Mouse (Mus musculus) bone marrow, adult 2 months (tissue): ENCODE results near the gene Wscd1. TPM values are rescaled to one million over a fixed set of nuclear protein-coding genes. Genes with fewer than 3 reads are reported as not detected.

ENCODE experiments used
- H3K27ac ChIP-seq: fragments of 200-500 bp; 2 replicates; pipeline ENCODE4 v1.5.1; 2012; ENCODE audit warnings: low read depth, mild to moderate bottlenecking, control low read depth, inconsistent platforms, low read length; ENCODE audit not compliant: control insufficient read depth, poor library complexity, insufficient read depth
- H3K4me1 ChIP-seq: fragments of 200-500 bp; 2 replicates; pipeline ENCODE4 v1.6.1; 2011; ENCODE audit warnings: low read length; ENCODE audit not compliant: control insufficient read depth, insufficient read depth
- H3K4me3 ChIP-seq: fragments of 200-500 bp; replicated peaks from 2 replicates; pipeline ENCODE3; 2011; ENCODE audit warnings: mild to moderate bottlenecking, low read depth, low read length, control low read depth; ENCODE audit not compliant: control insufficient read depth
- CTCF ChIP-seq: fragments of 200-500 bp; IDR thresholded peaks from 2 replicates; pipeline ENCODE4 v1.5.1; 2011; ENCODE audit warnings: low read length, control low read depth; ENCODE audit not compliant: control insufficient read depth, insufficient read depth
- POLR2A ChIP-seq: fragments of 200-500 bp; IDR thresholded peaks from 2 replicates; pipeline ENCODE4 v1.6.1; 2011; ENCODE audit warnings: low read depth, mild to moderate bottlenecking, control low read depth, low read length, borderline replicate concordance; ENCODE audit not compliant: control insufficient read depth
- WGBS: fragments of 180-500 bp; shearing (Covaris S2); methylation state at CpG from one replicate; pipeline ENCODE4 v1.1.7; 2018; 5-methylcytosine and 5-hydroxymethylcytosine counted together
- polyA plus RNA-seq: library from polyadenylated mRNA; stranded (reverse); fragments of >200 nt; gene quantifications from 2 replicates; pipeline ENCODE4 v1.2.4, GENCODE M21; 2011; ENCODE audit warnings: low replicate concordance; ENCODE audit not compliant: missing spikeins, insufficient read depth, insufficient read length

Wscd1 gene
- polyA plus RNA-seq, 1 experiment = not detected

GRCm38 (mm10) chr11:71763651-71764275 lies 14.0 kb downstream of the Wscd1 start:
- 62% methylated on average over 5 of the region's 5 CpGs for WGBS
- Histone ChIP-seq H3K27ac (no peak overlapping the region), H3K4me3 (no peak overlapping the region), H3K4me1 (no peaks in the 10 kb centered on the region)
- TF ChIP-seq CTCF (no peak), POLR2A (no peak)

- no peaks in the 10 kb centered on the region for H3K4me1 ChIP-seq
- no peak overlapping the region for H3K4me3 ChIP-seq
- 62% methylated on average over 2 of the region's 2 CpGs for WGBS
- H3K27ac ChIP-seq = no peak overlapping the region
- no peak for TF ChIP-seq POLR2A
- TF ChIP-seq CTCF = no peak
These were observed 15.0 kb downstream of the Wscd1 start for GRCm38 (mm10) chr11:71764743-71765142.

- TF ChIP-seq POLR2A = no peak
- no peak for TF ChIP-seq CTCF
- Histone ChIP-seq H3K4me3 (no peak overlapping the region), H3K4me1 (no peaks in the 10 kb centered on the region), H3K27ac (no peak overlapping the region)
- WGBS = 68% methylated on average over 6 of the region's 6 CpGs
These were observed 15.6 kb downstream of the Wscd1 start for GRCm38 (mm10) chr11:71765335-71765734.

GRCm38 (mm10) chr11:71766380-71766779 lies 16.7 kb downstream of the Wscd1 start:
- Histone ChIP-seq H3K27ac (no peak overlapping the region), H3K4me3 (no peak overlapping the region), H3K4me1 (no peaks in the 10 kb centered on the region)
- TF ChIP-seq CTCF (no peak), POLR2A (no peak)
- WGBS = 74% methylated on average over 1 of the region's 1 CpGs

- Histone ChIP-seq H3K27ac (no peak overlapping the region), H3K4me3 (no peak overlapping the region), H3K4me1 (no peaks in the 10 kb centered on the region)
- TF ChIP-seq POLR2A (no peak), CTCF (no peak)
- WGBS = 81% methylated on average over 3 of the region's 3 CpGs
These were observed 18.0 kb downstream of the Wscd1 start for GRCm38 (mm10) chr11:71767726-71768125.

GRCm38 (mm10) chr11:71769744-71770143 lies 20.0 kb downstream of the Wscd1 start:
- H3K4me3 ChIP-seq = no peak overlapping the region
- TF ChIP-seq POLR2A (no peak), CTCF (no peak)
- 78% methylated on average over 8 of the region's 8 CpGs for WGBS

GRCm38 (mm10) chr11:71770479-71770878 lies 20.8 kb downstream of the Wscd1 start:
- H3K27ac ChIP-seq = no peak overlapping the region
- no peak overlapping the region for H3K4me3 ChIP-seq
- TF ChIP-seq CTCF (no peak), POLR2A (no peak)
- 50% methylated on average over 2 of the region's 2 CpGs for WGBS
- H3K4me1 ChIP-seq = no peaks in the 10 kb centered on the region

More at GRCm38 (mm10) chr11:71769744-71770143, 20.0 kb downstream of the Wscd1 start:
- Histone ChIP-seq H3K4me1 (no peaks in the 10 kb centered on the region), H3K27ac (no peak overlapping the region)

GRCm38 (mm10) chr11:71771074-71771473 lies 21.4 kb downstream of the Wscd1 start:
- Histone ChIP-seq H3K4me3 (no peak overlapping the region), H3K27ac (no peak overlapping the region), H3K4me1 (no peaks in the 10 kb centered on the region)
- no peak for TF ChIP-seq POLR2A
- no peak for TF ChIP-seq CTCF
- WGBS = 78% methylated on average over 7 of the region's 7 CpGs

GRCm38 (mm10) chr11:71772056-71772455 lies 22.3 kb downstream of the Wscd1 start:
- WGBS = 71% methylated on average over 6 of the region's 6 CpGs
- no peak for TF ChIP-seq CTCF
- TF ChIP-seq POLR2A = no peak
- Histone ChIP-seq H3K4me3 (no peak overlapping the region), H3K27ac (no peak overlapping the region), H3K4me1 (no peaks in the 10 kb centered on the region)
